Mouse (Mus musculus): ENCODE measurements around the gene a.

- TF ChIP-seq POLR2A (IDR thresholded peaks at IDR 0.05; ENCODE audit: borderline replicate concordance, control insufficient read depth, low read depth, low read length) = no peak
- TF ChIP-seq CTCF (IDR thresholded peaks at IDR 0.05; ENCODE audit: control insufficient read depth, insufficient read depth, low read length) = no peak
These were observed 253.3 kb downstream of the a start for GRCm38 (mm10) chr2:155044542-155044941.

Data from bone marrow, adult 2 months (tissue).